Mouse (Mus musculus) myocyte (in vitro differentiated cells): Measurements from ENCODE around the gene Urb1. TPM values are rescaled to one million over a fixed set of nuclear protein-coding genes. Genes with fewer than 3 reads are reported as not detected.

Experiments used
- H3K27me3 ChIP-seq: one replicate; pipeline ENCODE4 v1.6.1; 2011; ENCODE audit not compliant: control insufficient read depth, insufficient read depth, insufficient read length
- H3K36me3 ChIP-seq: one replicate; pipeline ENCODE4 v1.6.1; 2011; ENCODE audit not compliant: control insufficient read depth, insufficient read depth
- H3K4me2 ChIP-seq: one replicate; pipeline ENCODE4 v1.6.1; 2011; ENCODE audit warnings: low read depth, control low read depth
- H3K4me3 ChIP-seq: one replicate; pipeline ENCODE4 v1.5.1; 2011; ENCODE audit warnings: mild to moderate bottlenecking, control low read depth, moderate library complexity
- H3K79me2 ChIP-seq: one replicate; pipeline ENCODE4 v1.6.1; 2011; ENCODE audit not compliant: control insufficient read depth, insufficient read depth
- H3ac ChIP-seq: one replicate; pipeline ENCODE4 v1.6.1; 2011; ENCODE audit not compliant: control insufficient read depth, insufficient read length
- CEBPB ChIP-seq: IDR thresholded peaks from 2 replicates; pipeline ENCODE4 v1.6.1; 2011; ENCODE audit warnings: mild to moderate bottlenecking, moderate library complexity; ENCODE audit not compliant: poor library complexity, insufficient read depth, severe bottlenecking
- E2F4 ChIP-seq: IDR thresholded peaks from one replicate; pipeline ENCODE4 v1.6.1; 2011; ENCODE audit warnings: mild to moderate bottlenecking, control low read depth, moderate library complexity; ENCODE audit not compliant: insufficient read depth
- MAX ChIP-seq: IDR thresholded peaks from one replicate; pipeline ENCODE4 v1.6.1; 2011; ENCODE audit warnings: low read depth, mild to moderate bottlenecking, control low read depth
- MYOD1 ChIP-seq, 3 experiments: IDR thresholded peaks; one replicate each; pipeline ENCODE4 v1.6.1; 2011; ENCODE audit warnings: control low read depth in 2 of 3, low read depth in 2 of 3, mild to moderate bottlenecking in 2 of 3, moderate library complexity in 1 of 3; ENCODE audit not compliant: insufficient read length in 2 of 3, control insufficient read depth in 1 of 3
- MYOG ChIP-seq, 3 experiments: IDR thresholded peaks; one replicate each; pipeline ENCODE4 v1.6.1; 2011; ENCODE audit warnings: control low read depth in 2 of 3, low read depth in 2 of 3, mild to moderate bottlenecking in 2 of 3; ENCODE audit not compliant: insufficient read length in 2 of 3, control insufficient read depth in 1 of 3, insufficient read depth in 1 of 3
- POLR2A ChIP-seq: IDR thresholded peaks from one replicate; pipeline ENCODE4 v1.6.1; 2011; ENCODE audit warnings: low read depth, mild to moderate bottlenecking, control low read depth, moderate library complexity; ENCODE audit not compliant: insufficient read length
- POLR2AphosphoS2 ChIP-seq: IDR thresholded peaks from one replicate; pipeline ENCODE4 v1.6.1; 2011; ENCODE audit warnings: low read depth, control low read depth; ENCODE audit not compliant: insufficient read length
- REST ChIP-seq: IDR thresholded peaks from one replicate; pipeline ENCODE4 v1.6.1; 2011; ENCODE audit warnings: mild to moderate bottlenecking, control low read depth, moderate library complexity; ENCODE audit not compliant: insufficient read depth, insufficient read length
- SRF ChIP-seq: IDR thresholded peaks from one replicate; pipeline ENCODE4 v1.6.1; 2011; ENCODE audit warnings: low read depth; ENCODE audit not compliant: control insufficient read depth, insufficient read length
- TCF12 ChIP-seq: IDR thresholded peaks from one replicate; pipeline ENCODE4 v1.6.1; 2011; ENCODE audit warnings: mild to moderate bottlenecking, control low read depth; ENCODE audit not compliant: poor library complexity, insufficient read depth, severe bottlenecking
- TCF3 ChIP-seq: IDR thresholded peaks from one replicate; pipeline ENCODE4 v1.6.1; 2011; ENCODE audit warnings: low read depth, control low read depth; ENCODE audit not compliant: insufficient read length
- USF1 ChIP-seq: IDR thresholded peaks from one replicate; pipeline ENCODE4 v1.6.1; 2011; ENCODE audit warnings: low read depth, mild to moderate bottlenecking, control low read depth, moderate library complexity
- polyA plus RNA-seq: library from polyadenylated mRNA; unstranded; fragments of >200 nt; fragmentation: generic; extraction: Trizol; gene quantifications from one replicate; pipeline ENCODE4 v1.2.1, GENCODE M21; 2012; ENCODE audit warnings: missing spikeins

Urb1 gene
- polyA plus RNA-seq, 1 experiment, result 4.5 TPM

DNA sequence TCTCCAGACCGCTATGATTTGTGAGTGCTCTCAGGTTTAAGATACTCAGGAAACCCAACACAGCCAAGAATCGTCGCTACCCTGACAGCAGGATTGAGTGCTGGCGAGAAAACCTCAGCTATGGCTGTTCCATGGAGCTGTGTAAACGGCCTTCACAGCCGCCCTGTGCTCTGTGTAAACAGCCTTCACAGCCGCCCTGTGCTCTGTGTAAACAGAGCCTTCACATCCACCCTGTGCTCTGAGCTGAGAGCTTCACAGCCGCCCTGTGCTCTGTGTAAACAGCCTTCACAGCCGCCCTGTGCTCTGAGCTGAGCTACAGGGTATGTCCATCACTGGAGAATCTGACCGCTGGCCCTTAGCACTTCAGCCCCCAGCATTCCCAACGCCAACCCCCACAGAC, 30.4 kb downstream of the Urb1 start:
- Histone ChIP-seq H3K4me3 (no peak overlapping the region), H3K36me3 (peaks cover 18% of the 10 kb centered on the region), H3K4me2 (no peak overlapping the region), H3ac (no peak overlapping the region), H3K79me2 (no peaks in the 10 kb centered on the region), H3K27me3 (no peaks in the 10 kb centered on the region)
- TF ChIP-seq POLR2AphosphoS2, result no peak
- TF ChIP-seq USF1, result no peak
- no peak for TF ChIP-seq MYOD1 (IDR thresholded peaks at IDR 0.05; ENCODE audit: control insufficient read depth in 1 of 3, insufficient read length in 2 of 3, low read depth in 2 of 3)

DNA sequence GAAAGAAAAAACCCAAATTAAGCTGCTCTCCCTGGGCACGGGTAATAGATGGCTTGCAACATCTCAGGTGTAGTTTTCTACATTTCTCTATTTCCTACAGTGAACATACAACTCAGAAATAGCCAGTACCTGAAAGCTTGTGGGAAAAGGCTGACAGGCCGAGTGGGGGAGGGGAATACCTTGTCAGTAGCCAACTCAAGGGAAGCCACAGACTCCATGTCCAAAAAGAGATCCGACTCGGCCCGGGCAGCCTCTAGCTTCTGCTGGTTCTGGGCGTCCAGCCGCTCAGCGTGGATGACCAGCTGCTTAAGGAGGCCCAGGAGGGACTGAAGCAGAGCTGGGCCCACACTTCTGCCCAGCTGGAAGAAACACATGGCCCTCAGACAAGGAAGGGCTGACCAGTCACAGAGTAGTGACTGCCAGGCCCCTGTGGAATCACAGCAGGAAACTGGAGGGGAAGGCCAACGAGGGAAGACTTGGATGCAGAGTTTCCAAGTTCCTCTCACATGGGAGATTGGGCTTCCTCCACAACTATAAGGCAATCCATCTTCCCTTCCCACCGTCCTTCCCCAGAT, 34.2 kb downstream of the Urb1 start:
- H3K4me3 ChIP-seq, result no peak overlapping the region
- no peak overlapping the region for H3ac ChIP-seq
- no peak overlapping the region for H3K4me2 ChIP-seq
- H3K36me3 ChIP-seq, result peaks cover 23% of the 10 kb centered on the region
- H3K79me2 ChIP-seq, result no peaks in the 10 kb centered on the region
- TF ChIP-seq MYOG (IDR thresholded peaks at IDR 0.05; ENCODE audit: control insufficient read depth in 1 of 3, insufficient read depth in 1 of 3, insufficient read length in 2 of 3, low read depth in 2 of 3) (no peak), TCF12 (no peak), POLR2A (no peak), MAX (no peak), REST (no peak), TCF3 (no peak), USF1 (no peak), SRF (no peak), E2F4 (no peak), MYOD1 (IDR thresholded peaks at IDR 0.05; ENCODE audit: control insufficient read depth in 1 of 3, insufficient read length in 2 of 3, low read depth in 2 of 3) (no peak), CEBPB (no peak), POLR2AphosphoS2 (no peak)
- H3K27me3 ChIP-seq, result no peaks in the 10 kb centered on the region

DNA sequence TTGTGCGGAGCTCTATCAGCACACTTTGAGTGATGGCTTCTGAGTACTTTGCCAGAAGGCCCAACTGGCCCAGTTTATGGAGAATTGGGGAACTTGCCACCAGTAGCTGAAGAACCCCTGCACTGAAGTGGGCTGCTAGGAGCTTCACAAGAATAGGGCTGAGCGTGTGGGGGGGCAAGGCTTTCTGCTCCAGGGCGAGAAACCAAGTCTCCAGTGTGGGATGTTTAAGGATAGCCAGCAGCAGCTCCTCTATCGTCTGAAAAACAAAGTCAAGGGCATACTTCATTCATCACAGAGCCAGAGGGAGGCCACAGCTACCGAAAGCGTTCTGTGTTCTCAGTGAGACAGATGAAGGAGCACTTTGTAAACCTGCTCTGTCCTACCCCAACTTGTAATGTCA, 35.6 kb downstream of the Urb1 start:
- TF ChIP-seq MYOG (IDR thresholded peaks at IDR 0.05; ENCODE audit: control insufficient read depth in 1 of 3, insufficient read depth in 1 of 3, insufficient read length in 2 of 3, low read depth in 2 of 3), result no peak
- no peak for TF ChIP-seq MAX
- no peak for TF ChIP-seq CEBPB
- TF ChIP-seq MYOD1 (IDR thresholded peaks at IDR 0.05; ENCODE audit: control insufficient read depth in 1 of 3, insufficient read length in 2 of 3, low read depth in 2 of 3), result no peak
- no peak for TF ChIP-seq TCF12
- no peak for TF ChIP-seq REST
- no peak for TF ChIP-seq TCF3
- no peak for TF ChIP-seq POLR2AphosphoS2
- TF ChIP-seq POLR2A, result no peak
- TF ChIP-seq E2F4, result no peak
- TF ChIP-seq USF1, result no peak
- no peak for TF ChIP-seq SRF

DNA sequence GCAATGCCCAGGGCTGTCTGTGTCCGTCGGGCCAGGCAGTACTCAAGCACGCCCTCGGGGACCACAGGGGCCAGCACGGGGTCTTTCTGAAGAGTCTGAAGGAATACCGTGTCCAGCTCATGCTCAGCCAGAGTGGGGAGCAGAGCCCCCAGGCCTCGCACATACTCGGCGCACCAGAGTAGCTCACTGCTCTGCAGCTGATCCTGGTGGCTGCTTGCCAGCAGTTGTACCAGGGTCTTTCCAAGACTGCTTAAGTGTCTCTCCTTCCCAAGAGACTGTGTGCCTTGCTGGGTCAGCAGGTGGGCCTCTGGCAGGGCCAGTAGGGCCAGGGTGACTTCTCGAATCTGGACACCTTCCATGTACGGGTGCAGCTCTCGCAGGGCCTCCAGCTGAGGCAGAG, 36.0 kb downstream of the Urb1 start:
- Histone ChIP-seq H3K27me3 (no peaks in the 10 kb centered on the region), H3K36me3 (peaks cover 25% of the 10 kb centered on the region), H3K4me3 (no peak overlapping the region), H3K79me2 (no peaks in the 10 kb centered on the region), H3ac (no peak overlapping the region), H3K4me2 (no peak overlapping the region)
- no peak for TF ChIP-seq MAX
- TF ChIP-seq MYOD1 (IDR thresholded peaks at IDR 0.05; ENCODE audit: control insufficient read depth in 1 of 3, insufficient read length in 2 of 3, low read depth in 2 of 3), result no peak
- no peak for TF ChIP-seq POLR2AphosphoS2
- no peak for TF ChIP-seq CEBPB
- no peak for TF ChIP-seq REST
- no peak for TF ChIP-seq E2F4
- no peak for TF ChIP-seq TCF12
- no peak for TF ChIP-seq MYOG (IDR thresholded peaks at IDR 0.05; ENCODE audit: control insufficient read depth in 1 of 3, insufficient read depth in 1 of 3, insufficient read length in 2 of 3, low read depth in 2 of 3)
- TF ChIP-seq SRF, result no peak
- no peak for TF ChIP-seq TCF3
- TF ChIP-seq USF1, result no peak
- TF ChIP-seq POLR2A, result no peak

More for the DNA sequence above, 35.6 kb downstream of the Urb1 start:
- H3K4me3 ChIP-seq, result no peak overlapping the region
- no peaks in the 10 kb centered on the region for H3K27me3 ChIP-seq
- no peak overlapping the region for H3K4me2 ChIP-seq
- no peak overlapping the region for H3ac ChIP-seq
- no peaks in the 10 kb centered on the region for H3K79me2 ChIP-seq
- H3K36me3 ChIP-seq, result peaks cover 21% of the 10 kb centered on the region

DNA sequence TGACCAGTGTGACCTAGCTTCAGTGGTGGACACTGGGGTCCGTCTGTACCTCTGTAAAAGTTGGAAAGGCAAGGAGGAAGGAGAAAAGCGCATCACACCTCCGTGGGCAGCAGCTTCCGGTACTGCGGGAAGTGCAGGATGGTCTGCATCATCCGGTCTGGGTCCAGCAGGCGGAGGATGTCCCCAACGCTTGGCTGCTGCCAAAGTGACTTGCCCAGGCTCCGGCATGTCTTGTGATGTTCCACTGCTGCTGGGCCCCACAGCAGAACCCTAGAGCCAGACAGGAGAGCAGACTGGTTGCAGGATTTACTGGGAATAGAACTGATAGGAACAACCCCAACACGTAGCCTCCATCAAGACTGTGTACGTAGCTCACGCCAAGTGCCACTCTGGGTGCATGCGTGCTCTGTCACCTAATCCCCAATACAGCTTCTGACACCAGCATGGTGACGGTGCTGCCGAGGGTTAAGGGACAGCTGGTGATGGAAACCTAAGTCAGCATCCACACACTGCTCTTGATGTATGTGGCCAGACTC, 43.2 kb downstream of the Urb1 start:
- no peaks in the 10 kb centered on the region for H3K27me3 ChIP-seq
- H3K36me3 ChIP-seq, result peaks cover 40% of the 10 kb centered on the region
- no peak overlapping the region for H3K4me2 ChIP-seq
- H3ac ChIP-seq, result no peak overlapping the region
- no peaks in the 10 kb centered on the region for H3K79me2 ChIP-seq
- no peak for TF ChIP-seq POLR2AphosphoS2
- no peak for TF ChIP-seq POLR2A
- no peak for TF ChIP-seq CEBPB
- no peak for TF ChIP-seq MYOG (IDR thresholded peaks at IDR 0.05; ENCODE audit: control insufficient read depth in 1 of 3, insufficient read depth in 1 of 3, insufficient read length in 2 of 3, low read depth in 2 of 3)
- no peak for TF ChIP-seq MAX
- no peak for TF ChIP-seq REST
- TF ChIP-seq SRF, result no peak
- no peak for TF ChIP-seq MYOD1 (IDR thresholded peaks at IDR 0.05; ENCODE audit: control insufficient read depth in 1 of 3, insufficient read length in 2 of 3, low read depth in 2 of 3)
- no peak for TF ChIP-seq TCF12
- no peak for TF ChIP-seq TCF3
- TF ChIP-seq USF1, result no peak
- TF ChIP-seq E2F4, result no peak
- H3K4me3 ChIP-seq, result no peak overlapping the region
